Mouse (Mus musculus): ENCODE measurements around the gene Atoh8. TPM values are rescaled to one million over a fixed set of nuclear protein-coding genes. Genes with fewer than 3 reads are reported as not detected.
A peak's percentile ranks its signal among the peaks of the same experiment; 100 is the strongest.

Atoh8 gene
- polyA plus RNA-seq (2015; fragmentation: Nextera tagmentation; extraction: Ambion mirVana): 24.2 and 25.3 TPM in 2 replicates

DNA sequence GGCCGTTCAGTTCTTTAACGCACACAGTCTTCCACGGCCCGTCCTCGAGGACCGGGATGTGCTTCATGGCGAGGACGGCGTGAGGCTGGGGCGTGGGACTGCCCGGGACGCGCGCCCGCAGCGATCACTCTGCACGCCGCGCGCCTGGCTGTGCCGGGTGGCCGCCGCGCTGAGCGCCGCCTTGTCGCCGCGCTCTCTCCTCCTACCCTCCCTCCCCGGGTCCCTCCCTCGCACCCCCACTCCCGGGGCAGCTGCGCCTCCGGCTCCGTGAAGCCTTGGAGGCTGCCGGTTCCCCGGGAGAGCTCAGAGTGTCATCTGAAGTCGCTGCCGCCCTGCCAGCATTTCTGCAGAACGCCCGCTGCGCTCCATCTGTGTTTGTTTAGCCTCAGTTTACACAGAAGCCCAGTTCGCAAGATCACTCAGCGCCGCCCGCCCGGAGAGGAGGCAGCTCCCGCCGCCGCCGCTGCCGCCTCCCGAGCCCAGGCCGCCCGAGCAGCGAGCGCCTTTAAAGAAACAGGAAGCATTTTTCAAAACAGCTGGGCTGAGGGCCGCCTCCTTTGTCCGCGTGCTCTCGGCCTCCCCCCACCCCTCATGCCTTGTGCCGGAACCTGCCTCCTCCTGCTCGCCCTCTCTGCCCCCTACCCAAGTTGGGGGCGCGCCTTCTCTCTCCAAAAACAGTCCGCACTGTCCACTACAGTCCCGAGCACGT is at the start of gene Atoh8:
Gene Atoh8 (minus strand): TSS at position 480 of the 709 bp plus-strand sequence.
- Histone ChIP-seq H3K4me2 (replicated peaks; ENCODE audit: low read depth, low read length) (peak within 1 kb of the TSS; percentile 98), H3K27ac (ENCODE audit: low read length) (peak within 1 kb of the TSS; percentile 88), H3K36me3 (ENCODE audit: insufficient read depth, low read length) (no peaks in the 10 kb centered on the region), H3K9ac (replicated peaks; ENCODE audit: low read length) (peak within 1 kb of the TSS; percentile 73), H3K4me1 (ENCODE audit: insufficient read depth, low read length) (peaks cover 43% of the 10 kb centered on the region), H3K27me3 (ENCODE audit: insufficient read depth, low read length) (peaks cover 18% of the 10 kb centered on the region), H3K9me3 (ENCODE audit: low read length) (no peaks in the 10 kb centered on the region), H3K4me3 (ENCODE audit: low read length) (peak within 1 kb of the TSS; percentile 64)
- peak; percentile 55 for ATAC-seq (ENCODE audit: low FRiP score, low TSS enrichment)
- WGBS: under 1% methylated on average over 64 of the region's 68 CpGs

DNA sequence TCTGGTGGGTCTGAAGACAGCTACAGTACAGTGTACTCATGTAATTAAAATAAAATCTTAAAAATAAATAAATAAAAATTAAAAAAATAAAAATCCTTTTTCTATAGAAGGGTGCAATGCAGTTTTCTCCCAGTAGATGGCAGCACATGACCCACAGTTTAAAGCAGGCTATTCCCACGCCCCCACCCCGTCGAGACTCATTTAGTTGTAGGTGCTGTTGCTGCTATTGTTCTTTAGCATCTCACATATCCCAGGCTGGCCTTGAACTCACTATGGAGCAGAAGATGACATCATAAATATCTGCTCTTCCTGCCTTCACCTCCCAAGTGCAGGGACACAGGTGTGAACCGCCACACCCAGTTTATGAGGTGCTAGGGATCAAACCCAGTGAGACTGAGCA is 48.5 kb upstream of the Atoh8 start:
- Histone ChIP-seq H3K36me3 (ENCODE audit: insufficient read depth, low read length) (no peaks in the 10 kb centered on the region), H3K27ac (ENCODE audit: low read length) (no peak overlapping the region), H3K27me3 (ENCODE audit: insufficient read depth, low read length) (no peaks in the 10 kb centered on the region), H3K4me1 (ENCODE audit: insufficient read depth, low read length) (no peaks in the 10 kb centered on the region), H3K4me3 (ENCODE audit: low read length) (no peak overlapping the region), H3K4me2 (replicated peaks; ENCODE audit: low read depth, low read length) (no peak overlapping the region), H3K9ac (replicated peaks; ENCODE audit: low read length) (no peak overlapping the region; the same call in 1 of the 2 replicates), H3K9me3 (ENCODE audit: low read length) (no peaks in the 10 kb centered on the region)
- 14% methylated on average over 4 of the region's 4 CpGs for WGBS
- ATAC-seq (ENCODE audit: low FRiP score, low TSS enrichment): 0 out of 2 replicates have a peak, but pooled peaks have one; percentile 54

DNA sequence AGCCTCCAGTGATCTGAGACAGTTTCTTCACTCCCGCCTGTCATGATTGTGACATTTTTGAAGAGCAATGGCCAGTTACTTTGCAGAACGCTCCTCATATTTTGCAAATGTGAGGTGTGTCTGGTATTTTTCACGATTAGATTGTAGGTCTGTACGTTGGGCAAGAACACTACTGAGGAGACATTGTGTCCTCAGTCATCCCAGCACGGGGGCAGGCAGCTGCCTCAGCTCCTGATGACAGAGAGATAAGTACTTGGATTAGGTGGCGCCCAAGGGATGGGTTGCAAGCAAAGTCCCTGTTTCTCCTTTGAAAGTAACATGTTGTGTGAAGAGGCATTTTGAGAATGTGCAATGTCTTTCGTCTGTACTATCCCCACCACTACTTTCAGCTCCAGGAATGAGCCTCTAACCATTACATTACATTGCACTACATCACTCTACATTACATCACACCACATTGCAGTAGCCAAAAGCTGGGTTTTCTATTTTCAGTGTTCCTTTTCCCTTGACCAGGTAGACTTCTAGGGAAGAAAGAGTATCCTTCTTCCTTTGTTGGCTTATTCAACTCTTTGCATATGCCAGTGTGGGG is 45.1 kb upstream of the Atoh8 start:
- H3K27me3 ChIP-seq (ENCODE audit: insufficient read depth, low read length): no peaks in the 10 kb centered on the region
- H3K4me1 ChIP-seq (ENCODE audit: insufficient read depth, low read length): peaks cover 6% of the 10 kb centered on the region
- H3K36me3 ChIP-seq (ENCODE audit: insufficient read depth, low read length): no peaks in the 10 kb centered on the region
- H3K4me2 ChIP-seq (replicated peaks; ENCODE audit: low read depth, low read length): no peak overlapping the region
- H3K27ac ChIP-seq (ENCODE audit: low read length): no peak overlapping the region
- no peak overlapping the region for H3K9ac ChIP-seq (replicated peaks; ENCODE audit: low read length)
- no peaks in the 10 kb centered on the region; the same call in 1 of the 2 replicates for H3K9me3 ChIP-seq (ENCODE audit: low read length)
- no peak overlapping the region for H3K4me3 ChIP-seq (ENCODE audit: low read length)
- 72% methylated on average over 7 of the region's 7 CpGs for WGBS
- ATAC-seq (ENCODE audit: low FRiP score, low TSS enrichment): no peak

DNA sequence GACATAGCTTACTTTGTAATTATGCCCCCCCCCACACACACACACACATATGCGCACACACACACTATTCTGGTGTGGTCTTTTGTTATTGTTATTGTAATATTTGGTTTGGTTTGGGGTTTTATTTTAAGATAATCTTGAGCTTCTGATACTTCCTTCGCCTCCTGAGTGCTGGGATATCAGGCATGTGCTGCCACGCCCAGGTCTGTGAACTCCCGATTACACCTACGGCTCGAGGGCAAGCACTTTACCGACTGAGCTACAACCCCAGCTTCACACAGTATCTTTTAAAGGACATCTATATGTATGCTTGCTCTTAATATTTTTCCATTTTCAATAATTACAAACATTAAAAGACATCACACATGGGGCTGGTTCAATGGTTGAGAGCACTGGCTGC is 44.1 kb upstream of the Atoh8 start:
- no peaks in the 10 kb centered on the region for H3K27me3 ChIP-seq (ENCODE audit: insufficient read depth, low read length)
- no peak for ATAC-seq (ENCODE audit: low FRiP score, low TSS enrichment)
- H3K9ac ChIP-seq (replicated peaks; ENCODE audit: low read length): no peak overlapping the region
- no peak overlapping the region for H3K4me2 ChIP-seq (replicated peaks; ENCODE audit: low read depth, low read length)
- peaks cover 6% of the 10 kb centered on the region for H3K4me1 ChIP-seq (ENCODE audit: insufficient read depth, low read length)
- H3K4me3 ChIP-seq (ENCODE audit: low read length): no peak overlapping the region
- no peaks in the 10 kb centered on the region; the same call in 1 of the 2 replicates for H3K9me3 ChIP-seq (ENCODE audit: low read length)
- no peaks in the 10 kb centered on the region for H3K36me3 ChIP-seq (ENCODE audit: insufficient read depth, low read length)
- H3K27ac ChIP-seq (ENCODE audit: low read length): no peak overlapping the region
- 84% methylated on average over 7 of the region's 7 CpGs for WGBS

DNA sequence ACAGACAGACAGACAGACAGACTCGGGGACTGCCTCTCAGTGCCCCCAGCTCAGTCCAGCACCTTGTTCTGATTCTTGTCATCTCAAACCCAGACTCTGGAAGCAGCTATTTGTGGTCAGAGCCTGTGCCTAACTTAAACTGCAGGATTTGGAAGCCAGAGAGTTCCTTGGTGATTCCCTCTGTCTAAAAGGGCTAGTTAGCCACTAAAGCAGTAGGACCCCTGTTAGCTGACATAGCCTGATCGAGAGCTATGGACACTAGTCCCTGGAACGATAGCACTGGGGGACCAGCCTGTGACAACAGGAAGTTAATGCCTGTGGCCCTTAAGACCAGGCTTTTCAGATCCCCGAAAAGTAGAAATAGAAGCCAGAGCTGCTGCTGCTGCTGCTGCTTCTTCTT is 43.5 kb upstream of the Atoh8 start:
- no peaks in the 10 kb centered on the region for H3K27me3 ChIP-seq (ENCODE audit: insufficient read depth, low read length)
- H3K4me1 ChIP-seq (ENCODE audit: insufficient read depth, low read length): peaks cover 6% of the 10 kb centered on the region
- ATAC-seq (ENCODE audit: low FRiP score, low TSS enrichment): no peak
- no peak overlapping the region for H3K4me3 ChIP-seq (ENCODE audit: low read length)
- no peak overlapping the region for H3K9ac ChIP-seq (replicated peaks; ENCODE audit: low read length)
- no peak overlapping the region for H3K27ac ChIP-seq (ENCODE audit: low read length)
- H3K9me3 ChIP-seq (ENCODE audit: low read length): no peaks in the 10 kb centered on the region; the same call in 1 of the 2 replicates
- no peaks in the 10 kb centered on the region for H3K36me3 ChIP-seq (ENCODE audit: insufficient read depth, low read length)
- 66% methylated on average over 4 of the region's 4 CpGs for WGBS
- H3K4me2 ChIP-seq (replicated peaks; ENCODE audit: low read depth, low read length): no peak overlapping the region

DNA sequence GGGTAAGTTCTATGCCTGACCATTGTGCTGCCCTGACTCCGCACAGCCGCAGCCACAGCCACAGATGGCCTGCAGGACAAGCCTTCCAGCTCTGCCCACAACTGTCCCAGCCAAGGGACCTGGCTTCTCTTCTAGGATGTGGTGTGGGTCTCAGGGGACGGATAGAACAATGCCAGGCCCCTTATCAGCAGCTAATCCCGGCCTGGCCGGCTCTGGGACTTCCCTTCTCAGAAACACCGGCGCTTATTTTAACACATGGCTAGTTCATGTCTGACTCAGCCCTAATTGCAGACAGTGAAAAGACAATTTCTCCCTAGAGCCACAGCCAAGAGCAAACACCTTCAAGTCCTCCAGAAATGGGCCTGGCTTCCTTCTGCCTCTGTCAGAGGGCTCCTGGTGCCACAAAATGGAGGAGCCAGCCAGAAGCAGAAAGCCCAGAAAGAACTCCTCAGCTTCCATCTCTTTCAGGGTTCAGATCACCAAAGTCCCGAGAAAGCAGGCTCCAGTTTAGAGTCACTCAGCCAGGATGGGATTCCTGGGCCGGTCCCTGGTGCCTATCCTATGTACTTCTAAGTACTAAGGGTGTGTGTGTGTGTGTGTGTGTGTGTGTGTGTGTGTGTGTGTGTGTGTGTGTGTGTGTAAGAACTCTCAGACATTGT is 42.3 kb upstream of the Atoh8 start:
- Histone ChIP-seq H3K4me2 (replicated peaks; ENCODE audit: low read depth, low read length) (no peak overlapping the region), H3K4me3 (ENCODE audit: low read length) (no peak overlapping the region), H3K36me3 (ENCODE audit: insufficient read depth, low read length) (no peaks in the 10 kb centered on the region), H3K9ac (replicated peaks; ENCODE audit: low read length) (no peak overlapping the region), H3K9me3 (ENCODE audit: low read length) (no peaks in the 10 kb centered on the region; the same call in 1 of the 2 replicates), H3K27me3 (ENCODE audit: insufficient read depth, low read length) (no peaks in the 10 kb centered on the region), H3K4me1 (ENCODE audit: insufficient read depth, low read length) (peaks cover 6% of the 10 kb centered on the region), H3K27ac (ENCODE audit: low read length) (peak overlapping the region; percentile 42; the same call in 1 of the 2 replicates)
- 64% methylated on average over 9 of the region's 9 CpGs for WGBS
- peak; percentile 61 for ATAC-seq (ENCODE audit: low FRiP score, low TSS enrichment)

DNA sequence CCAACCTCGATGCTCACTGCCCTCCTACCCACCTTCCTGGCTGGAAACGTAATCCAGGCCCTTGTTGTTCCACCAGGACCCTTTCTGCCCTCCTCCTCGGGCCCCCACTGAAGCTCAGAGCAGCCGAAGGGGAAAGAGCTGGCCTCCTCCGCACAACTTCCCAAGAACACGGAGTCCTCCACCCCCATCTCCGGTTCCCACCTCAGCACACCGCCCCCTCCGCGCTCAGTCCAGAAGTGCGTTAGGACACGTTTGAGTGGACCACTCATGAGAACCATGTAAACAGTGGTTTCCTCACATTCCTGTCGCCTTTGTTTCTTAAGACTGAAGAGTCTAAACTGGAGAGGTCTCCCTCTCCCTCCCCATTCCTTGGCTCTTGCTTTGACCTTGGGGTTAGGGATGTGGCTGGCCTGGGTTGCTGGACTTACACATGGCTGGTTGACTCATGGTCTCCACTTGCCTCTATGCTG is 41.6 kb upstream of the Atoh8 start:
- Histone ChIP-seq H3K4me3 (ENCODE audit: low read length) (no peak overlapping the region), H3K9ac (replicated peaks; ENCODE audit: low read length) (no peak overlapping the region), H3K4me1 (ENCODE audit: insufficient read depth, low read length) (peaks cover 6% of the 10 kb centered on the region), H3K9me3 (ENCODE audit: low read length) (no peaks in the 10 kb centered on the region; the same call in 1 of the 2 replicates), H3K4me2 (replicated peaks; ENCODE audit: low read depth, low read length) (no peak overlapping the region), H3K27ac (ENCODE audit: low read length) (peak overlapping the region; percentile 42), H3K36me3 (ENCODE audit: insufficient read depth, low read length) (no peaks in the 10 kb centered on the region), H3K27me3 (ENCODE audit: insufficient read depth, low read length) (no peaks in the 10 kb centered on the region)
- WGBS: 48% methylated on average over 13 of the region's 13 CpGs
- ATAC-seq (ENCODE audit: low FRiP score, low TSS enrichment): peak; percentile 61

DNA sequence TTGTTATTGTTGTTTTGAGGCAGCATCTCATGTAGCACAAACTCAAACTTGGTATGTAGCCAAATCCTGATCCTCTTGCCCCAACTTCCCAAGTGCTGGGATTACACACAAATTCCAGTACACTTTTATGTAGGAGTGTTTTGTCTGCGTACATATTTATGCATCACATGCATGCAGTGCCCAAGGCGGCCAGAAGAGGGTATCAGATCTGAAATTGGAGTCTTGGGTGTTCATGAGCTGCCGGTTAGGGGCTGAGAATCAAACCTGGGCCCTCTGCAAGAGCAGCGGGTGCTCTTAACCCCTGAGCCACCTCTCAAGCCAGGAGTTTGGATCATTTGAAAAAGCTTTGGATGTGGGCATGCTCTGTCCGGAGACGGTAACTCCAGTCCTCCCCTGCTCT is 40.8 kb upstream of the Atoh8 start:
- H3K9ac ChIP-seq (replicated peaks; ENCODE audit: low read length): no peak overlapping the region
- no peaks in the 10 kb centered on the region for H3K27me3 ChIP-seq (ENCODE audit: insufficient read depth, low read length)
- H3K36me3 ChIP-seq (ENCODE audit: insufficient read depth, low read length): no peaks in the 10 kb centered on the region
- ATAC-seq (ENCODE audit: low FRiP score, low TSS enrichment): no peak
- H3K4me1 ChIP-seq (ENCODE audit: insufficient read depth, low read length): peaks cover 6% of the 10 kb centered on the region
- H3K4me2 ChIP-seq (replicated peaks; ENCODE audit: low read depth, low read length): no peak overlapping the region
- 90% methylated on average over 6 of the region's 6 CpGs for WGBS
- no peak overlapping the region for H3K4me3 ChIP-seq (ENCODE audit: low read length)
- no peaks in the 10 kb centered on the region; the same call in 1 of the 2 replicates for H3K9me3 ChIP-seq (ENCODE audit: low read length)
- no peak overlapping the region for H3K27ac ChIP-seq (ENCODE audit: low read length)

DNA sequence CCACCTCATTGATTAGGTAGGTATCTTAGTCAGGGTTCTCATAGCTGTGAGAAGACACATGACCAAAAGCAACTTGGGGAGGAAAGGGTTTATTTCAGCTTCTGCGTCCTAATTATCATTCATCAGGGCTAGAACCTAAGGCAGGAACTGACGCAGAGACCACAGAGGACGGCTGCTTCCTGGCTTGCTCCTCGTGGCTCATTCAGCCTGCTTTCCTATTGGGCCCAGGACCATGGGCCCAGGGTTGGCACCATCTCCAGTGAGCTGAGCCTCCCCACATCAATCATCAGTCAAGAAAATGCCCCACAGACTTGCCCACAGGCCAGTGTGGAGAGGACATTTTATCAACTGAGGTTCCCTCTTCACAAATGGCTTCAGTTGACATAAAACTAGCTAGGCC is 40.1 kb upstream of the Atoh8 start:
- H3K9ac ChIP-seq (replicated peaks; ENCODE audit: low read length): no peak overlapping the region
- no peaks in the 10 kb centered on the region for H3K27me3 ChIP-seq (ENCODE audit: insufficient read depth, low read length)
- 76% methylated on average over 4 of the region's 4 CpGs for WGBS
- no peak overlapping the region for H3K27ac ChIP-seq (ENCODE audit: low read length)
- no peaks in the 10 kb centered on the region for H3K36me3 ChIP-seq (ENCODE audit: insufficient read depth, low read length)
- H3K4me2 ChIP-seq (replicated peaks; ENCODE audit: low read depth, low read length): no peak overlapping the region
- ATAC-seq (ENCODE audit: low FRiP score, low TSS enrichment): no peak
- no peaks in the 10 kb centered on the region; the same call in 1 of the 2 replicates for H3K9me3 ChIP-seq (ENCODE audit: low read length)
- no peak overlapping the region for H3K4me3 ChIP-seq (ENCODE audit: low read length)
- H3K4me1 ChIP-seq (ENCODE audit: insufficient read depth, low read length): peaks cover 6% of the 10 kb centered on the region

All from kidney, embryonic 16.5 days (tissue).